Mouse (Mus musculus) heart, embryonic 15.5 days (tissue): ENCODE data around the gene Sugp2. TPM values are rescaled to one million over a fixed set of nuclear protein-coding genes. Genes with fewer than 3 reads are reported as not detected.

Experiments used
- ATAC-seq: fragments of 200-750 bp; cut with Nextera tagmentation; replicated peaks from 2 replicates; pipeline ENCODE4 v1.8.0; 2017; ENCODE audit warnings: low read depth, moderate TSS enrichment; ENCODE audit not compliant: insufficient number of reproducible peaks, insufficient read depth, low FRiP score
- H3K27ac ChIP-seq: fragments of 300-500 bp; sonication (generic); 2 replicates; pipeline ENCODE4 v1.5.1; 2015; ENCODE audit warnings: mild to moderate bottlenecking, inconsistent platforms
- H3K27me3 ChIP-seq: fragments of 300-500 bp; sonication (generic); 2 replicates; pipeline ENCODE4 v1.6.1; 2015; ENCODE audit warnings: inconsistent platforms
- H3K36me3 ChIP-seq: fragments of 300-500 bp; sonication (generic); 2 replicates; pipeline ENCODE4 v1.6.1; 2015; ENCODE audit warnings: mild to moderate bottlenecking, inconsistent platforms
- H3K4me1 ChIP-seq: fragments of 300-500 bp; sonication (generic); replicated peaks from 2 replicates; pipeline ENCODE4 v1.6.1; 2015; ENCODE audit warnings: inconsistent platforms
- H3K4me2 ChIP-seq: fragments of 300-500 bp; sonication (generic); 2 replicates; pipeline ENCODE4 v1.6.1; 2015; ENCODE audit warnings: inconsistent platforms, mild to moderate bottlenecking, moderate library complexity
- H3K4me3 ChIP-seq: fragments of 300-500 bp; sonication (generic); 2 replicates; pipeline ENCODE4 v1.5.1; 2015; ENCODE audit warnings: mild to moderate bottlenecking, inconsistent platforms
- H3K9ac ChIP-seq: fragments of 300-500 bp; sonication (generic); 2 replicates; pipeline ENCODE4 v1.6.1; 2015; ENCODE audit warnings: mild to moderate bottlenecking, inconsistent platforms
- H3K9me3 ChIP-seq: fragments of 300-500 bp; sonication (generic); replicated peaks from 2 replicates; pipeline ENCODE4 v1.6.1; 2016; ENCODE audit warnings: inconsistent platforms
- WGBS: fragments of 180-500 bp; shearing (Covaris S2); methylation state at CpG from one replicate; pipeline ENCODE4 v1.1.7; 2015; ENCODE audit warnings: mixed read lengths; 5-methylcytosine and 5-hydroxymethylcytosine counted together
- polyA plus RNA-seq: library from polyadenylated mRNA; unstranded; fragments of >200 nt; fragmentation: Nextera tagmentation; extraction: Ambion mirVana; gene quantifications from 2 replicates; pipeline ENCODE4 v1.2.1, GENCODE M21; 2015

Sugp2 gene
- polyA plus RNA-seq = 22.1 and 27.4 TPM in 2 replicates

DNA sequence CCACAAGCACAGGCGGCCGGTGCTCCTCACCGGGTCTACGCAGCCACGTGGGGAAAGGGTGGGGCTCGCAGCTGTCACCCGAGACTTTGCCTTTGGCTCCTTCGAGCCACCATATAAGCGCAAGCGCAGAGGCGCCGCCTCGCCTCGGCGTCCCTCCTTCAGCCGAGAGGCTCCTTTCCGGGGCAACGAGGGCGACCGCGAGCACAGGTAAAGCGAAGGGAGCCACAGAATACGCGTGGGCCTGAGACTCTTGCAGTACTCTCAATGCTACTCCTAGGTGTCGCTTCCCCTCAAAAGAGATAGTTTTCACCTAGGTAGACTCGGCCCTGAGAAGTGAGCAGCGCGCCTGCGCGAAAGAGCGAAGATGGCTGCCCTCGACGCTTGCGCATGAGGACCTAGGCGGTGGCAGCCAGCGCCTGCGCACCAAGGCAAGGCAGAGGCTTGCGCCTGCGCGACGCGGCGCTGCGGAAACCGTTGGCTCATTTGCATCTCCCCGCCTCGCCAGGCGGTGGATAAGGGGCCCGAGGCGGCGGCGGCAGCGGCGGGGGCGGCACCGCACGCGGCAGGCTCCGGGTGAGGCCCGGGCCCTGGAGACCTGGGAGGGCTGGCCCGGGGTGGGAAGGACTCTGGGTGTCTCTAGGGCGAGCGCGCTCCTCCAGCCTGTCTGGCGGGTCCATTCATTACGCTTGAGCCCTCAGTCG, at the start of gene Sugp2, which contains the start of gene Armc6:
Gene Sugp2, plus strand, starts transcription at position 147 of the 701 bp plus-strand sequence.
Gene Armc6, minus strand, starts transcription at position 387 of the 701 bp plus-strand sequence.
- H3K4me3 ChIP-seq = peak within 1 kb of the TSS; percentile 78
- no peaks in the 10 kb centered on the region for H3K27me3 ChIP-seq
- H3K27ac ChIP-seq = peak within 1 kb of the TSS; percentile 93
- peaks cover 20% of the 10 kb centered on the region for H3K4me1 ChIP-seq
- H3K9ac ChIP-seq = peak within 1 kb of the TSS; percentile 76
- ATAC-seq = peak; percentile 97
- under 1% methylated on average over 67 of the region's 67 CpGs for WGBS
- H3K9me3 ChIP-seq = no peaks in the 10 kb centered on the region
- H3K4me2 ChIP-seq = peak within 1 kb of the TSS; percentile 84
- peaks cover 44% of the 10 kb centered on the region for H3K36me3 ChIP-seq

DNA sequence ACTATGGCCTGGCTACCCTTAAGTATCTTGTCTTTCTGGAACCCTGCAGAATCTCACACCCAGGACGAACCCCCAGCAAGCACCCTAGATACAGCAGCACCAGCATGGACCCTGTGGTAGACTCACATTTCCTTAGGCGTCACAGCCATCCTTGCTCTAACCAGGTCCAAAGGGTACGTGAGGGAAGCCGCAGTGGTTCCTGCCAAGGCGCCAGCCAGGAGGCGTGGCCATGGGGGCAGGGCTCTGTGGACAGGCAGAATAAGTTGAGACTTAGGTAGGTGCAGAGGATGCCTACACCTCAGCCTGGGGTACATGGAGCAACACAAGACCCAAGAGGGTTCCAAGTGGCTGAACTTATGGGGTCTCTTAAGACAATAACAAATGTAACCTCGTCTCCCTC, 45.3 kb upstream of the Sugp2 start:
- H3K27me3 ChIP-seq = no peaks in the 10 kb centered on the region
- 59% methylated on average over 7 of the region's 7 CpGs for WGBS
- H3K4me3 ChIP-seq = no peak overlapping the region
- no peaks in the 10 kb centered on the region for H3K9me3 ChIP-seq
- no peak overlapping the region for H3K4me2 ChIP-seq
- no peaks in the 10 kb centered on the region for H3K4me1 ChIP-seq
- no peak overlapping the region for H3K27ac ChIP-seq
- peaks cover 10% of the 10 kb centered on the region; the same call in 1 of the 2 replicates for H3K36me3 ChIP-seq
- H3K9ac ChIP-seq = no peak overlapping the region
- no peak for ATAC-seq

- no peak for ATAC-seq
- Histone ChIP-seq H3K9ac (no peak overlapping the region), H3K4me2 (no peak overlapping the region), H3K9me3 (no peaks in the 10 kb centered on the region), H3K36me3 (no peaks in the 10 kb centered on the region; the same call in 1 of the 2 replicates), H3K27me3 (no peaks in the 10 kb centered on the region), H3K4me1 (no peaks in the 10 kb centered on the region), H3K4me3 (no peak overlapping the region), H3K27ac (no peak overlapping the region)
- WGBS = 67% methylated on average over 5 of the region's 5 CpGs
Observed at GRCm38 (mm10) chr8:70193238-70193637, 40.8 kb upstream of the Sugp2 start.

DNA sequence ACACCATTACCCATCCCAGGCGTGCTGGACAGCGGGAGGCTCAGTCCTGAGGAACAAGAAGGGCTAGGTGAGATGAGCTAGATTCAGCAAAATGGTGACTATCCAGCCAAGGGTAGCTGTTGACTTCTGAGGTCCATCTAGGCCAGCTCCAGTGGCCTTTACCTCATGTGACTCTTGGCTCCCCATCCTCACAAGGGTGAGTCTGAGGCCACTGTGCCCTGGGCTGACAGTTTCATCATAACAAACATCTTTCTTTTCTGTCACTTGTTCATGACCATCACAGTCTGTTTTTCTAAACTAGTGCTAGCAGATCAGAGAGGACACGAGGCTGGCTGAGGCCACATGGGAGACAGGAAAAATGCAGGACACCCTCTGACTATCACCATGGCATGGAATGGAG, 39.8 kb upstream of the Sugp2 start:
- H3K4me2 ChIP-seq = no peak overlapping the region
- no peak overlapping the region for H3K27ac ChIP-seq
- no peaks in the 10 kb centered on the region for H3K9me3 ChIP-seq
- WGBS = 82% methylated on average over 3 of the region's 3 CpGs
- no peak overlapping the region for H3K9ac ChIP-seq
- no peaks in the 10 kb centered on the region; the same call in 1 of the 2 replicates for H3K36me3 ChIP-seq
- H3K4me1 ChIP-seq = no peaks in the 10 kb centered on the region
- H3K27me3 ChIP-seq = no peaks in the 10 kb centered on the region
- no peak for ATAC-seq
- H3K4me3 ChIP-seq = no peak overlapping the region

DNA sequence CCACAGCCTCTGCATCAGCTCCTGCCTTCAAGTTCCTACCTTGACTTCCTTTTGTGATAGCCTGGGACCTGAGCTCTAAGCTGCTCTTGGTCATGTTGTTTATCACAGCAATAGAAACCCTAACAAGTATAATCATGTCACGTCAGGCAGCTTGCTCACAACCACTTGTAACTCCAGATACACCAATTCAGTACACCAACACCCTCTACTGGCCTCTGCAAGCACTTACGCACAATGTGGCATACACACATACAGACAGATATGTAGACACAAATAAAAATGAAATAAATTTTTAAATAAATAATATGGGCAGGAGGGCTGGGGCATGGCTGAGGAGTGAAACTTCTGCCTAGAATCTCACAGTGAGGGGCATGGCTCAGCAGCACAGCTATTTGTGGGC, 38.3 kb upstream of the Sugp2 start:
- no peak overlapping the region for H3K27ac ChIP-seq
- H3K9me3 ChIP-seq = no peaks in the 10 kb centered on the region
- no peak overlapping the region for H3K9ac ChIP-seq
- H3K4me2 ChIP-seq = no peak overlapping the region
- no peaks in the 10 kb centered on the region for H3K4me1 ChIP-seq
- no peaks in the 10 kb centered on the region for H3K27me3 ChIP-seq
- no peak overlapping the region for H3K4me3 ChIP-seq
- H3K36me3 ChIP-seq = no peaks in the 10 kb centered on the region
- 81% methylated on average over 2 of the region's 2 CpGs for WGBS
- ATAC-seq = no peak

- Histone ChIP-seq H3K36me3 (no peaks in the 10 kb centered on the region), H3K4me3 (no peak overlapping the region), H3K4me1 (no peaks in the 10 kb centered on the region), H3K9ac (no peak overlapping the region), H3K4me2 (no peak overlapping the region), H3K27ac (no peak overlapping the region), H3K27me3 (no peaks in the 10 kb centered on the region), H3K9me3 (no peaks in the 10 kb centered on the region)
- ATAC-seq = no peak
- WGBS = 55% methylated on average over 7 of the region's 7 CpGs
Observed at GRCm38 (mm10) chr8:70197603-70198002, 36.4 kb upstream of the Sugp2 start.

- Histone ChIP-seq H3K9me3 (no peaks in the 10 kb centered on the region), H3K27me3 (no peaks in the 10 kb centered on the region), H3K36me3 (no peaks in the 10 kb centered on the region), H3K4me2 (no peak overlapping the region), H3K4me3 (no peak overlapping the region), H3K9ac (no peak overlapping the region), H3K27ac (no peak overlapping the region), H3K4me1 (peaks cover 5% of the 10 kb centered on the region)
- peak; percentile 40; the same call in 1 of the 2 replicates for ATAC-seq
- WGBS = 59% methylated on average over 5 of the region's 5 CpGs
Observed at GRCm38 (mm10) chr8:70200098-70200681, 33.8 kb upstream of the Sugp2 start.

GRCm38 (mm10) chr8:70201417-70201816, 32.6 kb upstream of the Sugp2 start:
- Histone ChIP-seq H3K9ac (no peak overlapping the region), H3K4me1 (peaks cover 5% of the 10 kb centered on the region), H3K4me2 (no peak overlapping the region), H3K27me3 (no peaks in the 10 kb centered on the region), H3K36me3 (no peaks in the 10 kb centered on the region), H3K9me3 (no peaks in the 10 kb centered on the region), H3K27ac (no peak overlapping the region), H3K4me3 (no peak overlapping the region)
- no peak for ATAC-seq
- 56% methylated on average over 3 of the region's 3 CpGs for WGBS

DNA sequence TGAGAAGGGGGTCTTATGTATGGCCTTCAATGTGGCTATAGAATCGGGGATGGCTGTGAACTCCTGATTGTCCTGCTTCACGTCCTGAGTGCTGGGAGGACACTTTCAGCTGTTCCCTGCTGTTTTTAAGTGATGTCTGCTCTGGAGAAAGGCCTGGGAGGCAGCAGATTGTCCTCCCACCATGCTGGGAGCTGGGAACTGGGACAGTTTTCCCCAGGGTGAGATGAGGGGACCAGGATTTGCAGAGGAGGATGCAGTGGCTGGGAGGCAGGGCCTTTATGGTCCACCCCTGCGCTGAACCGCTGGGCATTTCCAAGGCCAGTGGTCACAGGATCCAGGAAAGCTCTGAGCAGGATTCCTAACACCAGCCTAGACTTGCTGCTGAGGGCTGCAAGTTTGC, 31.0 kb upstream of the Sugp2 start:
- no peaks in the 10 kb centered on the region for H3K27me3 ChIP-seq
- H3K27ac ChIP-seq = no peak overlapping the region
- peaks cover 6% of the 10 kb centered on the region for H3K4me1 ChIP-seq
- H3K4me3 ChIP-seq = no peak overlapping the region
- no peak overlapping the region for H3K4me2 ChIP-seq
- H3K9ac ChIP-seq = no peak overlapping the region
- no peaks in the 10 kb centered on the region for H3K36me3 ChIP-seq
- WGBS = 77% methylated on average over 4 of the region's 4 CpGs
- no peaks in the 10 kb centered on the region for H3K9me3 ChIP-seq
- no peak for ATAC-seq

GRCm38 (mm10) chr8:70204757-70205156, 29.3 kb upstream of the Sugp2 start:
- no peaks in the 10 kb centered on the region for H3K27me3 ChIP-seq
- peak overlapping the region; percentile 85 for H3K27ac ChIP-seq
- peaks cover 8% of the 10 kb centered on the region for H3K4me1 ChIP-seq
- no peak overlapping the region for H3K4me3 ChIP-seq
- WGBS = 21% methylated on average over 1 of the region's 1 CpGs
- no peaks in the 10 kb centered on the region for H3K36me3 ChIP-seq
- peak overlapping the region; percentile 23; the same call in 1 of the 2 replicates for H3K4me2 ChIP-seq
- H3K9me3 ChIP-seq = no peaks in the 10 kb centered on the region
- ATAC-seq = no peak
- no peak overlapping the region for H3K9ac ChIP-seq

- Histone ChIP-seq H3K4me1 (peaks cover 18% of the 10 kb centered on the region), H3K9me3 (no peaks in the 10 kb centered on the region), H3K9ac (no peak overlapping the region), H3K36me3 (no peaks in the 10 kb centered on the region), H3K27me3 (no peaks in the 10 kb centered on the region), H3K4me2 (no peak overlapping the region), H3K4me3 (no peak overlapping the region), H3K27ac (no peak overlapping the region)
- ATAC-seq = no peak
- WGBS = 53% methylated on average over 1 of the region's 1 CpGs
Observed at GRCm38 (mm10) chr8:70208130-70208529, 25.9 kb upstream of the Sugp2 start.
